Mouse (Mus musculus) monocyte, adult 5-6 weeks (primary cell): Measurements from ENCODE around the gene Nme2. TPM values are rescaled to one million over a fixed set of nuclear protein-coding genes. Genes with fewer than 3 reads are reported as not detected.

Experiments used
- ATAC-seq: fragments of 153-309, 156-312 bp; replicated peaks from 2 replicates; pipeline ENCODE4 v1.8.0; 2017; ENCODE audit warnings: mild to moderate bottlenecking; ENCODE audit not compliant: low TSS enrichment, insufficient number of reproducible peaks, severe bottlenecking, poor library complexity, low FRiP score
- total RNA-seq: library from RNA; stranded (forward); fragments of 200-1000, 200-491, 200-594 nt; gene quantifications from 3 replicates; pipeline ENCODE4 v1.2.3, GENCODE M21; 2017

Gene Nme2
- total RNA-seq, result 112 to 158 TPM (median 145 TPM) in 3 replicates

- ATAC-seq, result 0 out of 2 replicates have a peak, but pooled peaks have one; percentile 3
These were observed at the start of gene Nme2 for GRCm38 (mm10) chr11:93956159-93956558. Nme2 (minus strand) TSS chr11:93956259.

- no peak for ATAC-seq
These were observed 47.3 kb upstream of the Nme2 start for GRCm38 (mm10) chr11:94003346-94003745.

GRCm38 (mm10) chr11:93999276-93999675 lies 43.2 kb upstream of the Nme2 start:
- no peak for ATAC-seq

GRCm38 (mm10) chr11:93997141-93997775 lies 41.2 kb upstream of the Nme2 start:
- ATAC-seq, result peak; percentile 12; the same call in 1 of the 2 replicates

GRCm38 (mm10) chr11:93996306-93997140 lies 40.5 kb upstream of the Nme2 start:
- ATAC-seq, result peak; percentile 51

- ATAC-seq, result peak; percentile 66
These were observed 39.8 kb upstream of the Nme2 start, which contains the start of gene Spag9 for GRCm38 (mm10) chr11:93995720-93996305. Spag9 (plus strand) TSS chr11:93996091.

GRCm38 (mm10) chr11:93995111-93995719 lies 39.2 kb upstream of the Nme2 start:
- peak; percentile 92 for ATAC-seq

GRCm38 (mm10) chr11:93994531-93994930 lies 38.5 kb upstream of the Nme2 start:
- ATAC-seq, result no peak

GRCm38 (mm10) chr11:93988328-93989062 lies 32.4 kb upstream of the Nme2 start:
- ATAC-seq, result no peak

GRCm38 (mm10) chr11:93987625-93988327 lies 31.7 kb upstream of the Nme2 start:
- ATAC-seq, result peak; percentile 55

- no peak for ATAC-seq
These were observed 31.0 kb upstream of the Nme2 start for GRCm38 (mm10) chr11:93987026-93987425.

- ATAC-seq, result no peak
These were observed 30.2 kb upstream of the Nme2 start for GRCm38 (mm10) chr11:93986298-93986697.

- no peak for ATAC-seq
These were observed 29.2 kb upstream of the Nme2 start for GRCm38 (mm10) chr11:93985265-93985664.

- peak; percentile 38; the same call in 1 of the 2 replicates for ATAC-seq
These were observed 28.6 kb upstream of the Nme2 start for GRCm38 (mm10) chr11:93984619-93985018.

- ATAC-seq, result no peak
These were observed 23.5 kb upstream of the Nme2 start for GRCm38 (mm10) chr11:93979502-93980049.

GRCm38 (mm10) chr11:93972951-93973350 lies 16.9 kb upstream of the Nme2 start:
- no peak for ATAC-seq

GRCm38 (mm10) chr11:93969799-93970198 lies 13.7 kb upstream of the Nme2 start:
- no peak for ATAC-seq

- no peak for ATAC-seq
These were observed 13.1 kb upstream of the Nme2 start for GRCm38 (mm10) chr11:93969171-93969570.
